Mouse (Mus musculus): ENCODE measurements around the gene Clip4.

DNA sequence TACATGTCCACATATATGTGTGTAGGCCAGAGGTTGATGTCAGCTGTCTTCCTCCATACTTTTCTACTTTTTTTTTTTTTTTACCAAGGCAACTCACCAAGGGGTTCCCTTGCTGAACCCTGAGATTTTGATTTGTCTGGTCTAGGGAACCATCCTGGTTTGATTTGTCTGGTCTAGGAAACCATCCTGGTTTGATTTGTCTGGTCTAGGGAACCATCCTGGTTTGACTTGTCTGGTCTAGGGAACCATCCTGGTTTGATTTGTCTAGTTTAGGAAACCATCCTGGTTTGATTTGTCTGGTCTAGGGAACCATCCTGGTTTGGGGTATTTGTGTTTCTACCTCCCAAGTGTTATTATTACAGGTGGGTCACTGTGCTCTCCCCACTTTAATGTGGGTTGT is 18.2 kb downstream of the Clip4 start:
- no peak for TF ChIP-seq ZNF384 (IDR thresholded peaks at IDR 0.05; ENCODE audit: low read depth, low read length)
- no peak for TF ChIP-seq ZC3H11A (IDR thresholded peaks at IDR 0.05; ENCODE audit: borderline replicate concordance, low read depth, low read length)
